Mouse (Mus musculus) lung, embryonic 15.5 days (tissue): ENCODE data around the gene Cdkl1. TPM values are rescaled to one million over a fixed set of nuclear protein-coding genes. Genes with fewer than 3 reads are reported as not detected.

Experiments
- ATAC-seq: fragments of 200-750 bp; cut with Nextera tagmentation; 2 replicates; pipeline ENCODE4 v1.8.0; 2017; ENCODE audit warnings: moderate number of reproducible peaks, borderline replicate concordance; ENCODE audit not compliant: low FRiP score, low TSS enrichment; ENCODE audit errors: extremely low read depth
- H3K27ac ChIP-seq: fragments of 300-500 bp; sonication (generic); 2 replicates; pipeline ENCODE4 v1.5.1; 2015; ENCODE audit warnings: moderate library complexity, mild to moderate bottlenecking, inconsistent platforms
- H3K27me3 ChIP-seq: fragments of 300-500 bp; sonication (generic); 2 replicates; pipeline ENCODE4 v1.6.1; 2015; ENCODE audit warnings: inconsistent platforms
- H3K36me3 ChIP-seq: fragments of 300-500 bp; sonication (generic); 2 replicates; pipeline ENCODE4 v1.6.1; 2015; ENCODE audit warnings: inconsistent platforms
- H3K4me1 ChIP-seq: fragments of 300-500 bp; sonication (generic); 2 replicates; pipeline ENCODE4 v1.6.1; 2015; ENCODE audit warnings: inconsistent platforms
- H3K4me2 ChIP-seq: fragments of 300-500 bp; sonication (generic); 2 replicates; pipeline ENCODE4 v1.6.1; 2015; ENCODE audit warnings: inconsistent platforms, mild to moderate bottlenecking, moderate library complexity
- H3K4me3 ChIP-seq: fragments of 300-500 bp; sonication (generic); 2 replicates; pipeline ENCODE4 v1.5.1; 2015; ENCODE audit warnings: mild to moderate bottlenecking, inconsistent platforms
- H3K9ac ChIP-seq: fragments of 300-500 bp; sonication (generic); 2 replicates; pipeline ENCODE4 v1.6.1; 2015; ENCODE audit warnings: inconsistent platforms
- H3K9me3 ChIP-seq: fragments of 300-500 bp; sonication (generic); 2 replicates; pipeline ENCODE4 v1.6.1; 2016; ENCODE audit warnings: inconsistent platforms
- WGBS: fragments of 180-500 bp; shearing (Covaris S2); methylation state at CpG from one replicate; pipeline ENCODE4 v1.1.7; 2015; 5-methylcytosine and 5-hydroxymethylcytosine counted together
- polyA plus RNA-seq: library from polyadenylated mRNA; unstranded; fragments of >200 nt; fragmentation: Nextera tagmentation; extraction: Ambion mirVana; gene quantifications from 2 replicates; pipeline ENCODE4 v1.2.1, GENCODE M21; 2015

Cdkl1 gene
- 1.4 and 1.6 TPM in 2 replicates for polyA plus RNA-seq

DNA sequence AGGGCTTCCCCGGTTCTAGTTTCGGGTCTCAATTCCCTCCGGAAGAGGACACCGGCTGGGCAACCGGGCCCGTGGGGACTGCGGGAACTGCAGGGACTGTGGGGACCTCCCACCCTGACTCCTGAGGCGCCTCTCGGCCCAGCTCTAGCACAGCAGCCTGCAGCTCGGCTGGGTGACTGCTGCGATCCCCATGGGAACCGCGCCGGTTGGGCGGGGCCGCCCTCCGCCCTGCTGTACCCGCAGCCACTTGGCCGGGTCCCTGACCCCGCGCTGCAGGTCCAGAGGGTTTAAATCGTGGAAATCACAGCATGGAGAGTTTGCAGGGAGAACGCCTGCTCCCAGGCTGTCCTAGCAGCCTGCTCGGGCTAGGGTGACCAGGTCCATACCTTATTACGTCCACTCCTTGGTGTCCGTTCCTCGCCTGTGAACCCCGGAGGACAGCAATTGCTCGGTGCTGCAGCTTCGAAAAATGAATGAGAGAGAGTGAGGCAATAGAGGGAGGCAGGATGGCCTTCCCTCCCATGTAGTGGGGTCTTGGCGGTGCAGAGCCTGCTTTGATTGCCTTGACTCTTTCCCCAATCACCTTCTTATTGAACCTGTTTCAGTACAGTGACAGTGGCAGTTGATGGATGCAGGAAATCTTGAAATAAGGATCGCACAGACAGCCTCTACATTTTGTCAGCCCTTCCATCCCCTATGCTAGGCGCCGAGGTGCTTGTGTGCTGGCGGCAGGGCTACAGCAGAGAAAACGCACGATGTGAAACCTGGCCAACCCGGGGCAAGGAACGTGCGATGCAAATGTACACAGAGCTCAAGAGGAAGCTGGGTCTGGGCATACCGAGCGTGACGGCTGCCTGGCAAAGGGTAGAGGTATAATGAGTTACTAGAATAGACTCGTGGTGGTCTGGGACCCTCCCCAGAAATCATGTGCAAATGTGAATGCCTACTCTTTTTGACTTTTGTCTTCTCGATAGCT lies at the start of gene Cdkl1:
TSS of gene Cdkl1 (minus strand) at position 738 of the 976 bp plus-strand sequence.
- ATAC-seq = peak; percentile 93
- peak within 1 kb of the TSS; percentile 49 for H3K4me3 ChIP-seq
- WGBS = 2% methylated on average over 45 of the region's 45 CpGs
- H3K9ac ChIP-seq = peak within 1 kb of the TSS; percentile 42
- H3K4me2 ChIP-seq = peak within 1 kb of the TSS; percentile 95
- H3K4me1 ChIP-seq = peaks cover 16% of the 10 kb centered on the region
- H3K27ac ChIP-seq = no peak within 1 kb of the TSS
- no peaks in the 10 kb centered on the region for H3K9me3 ChIP-seq
- peaks cover 5% of the 10 kb centered on the region; the same call in 1 of the 2 replicates for H3K27me3 ChIP-seq
- H3K36me3 ChIP-seq = no peaks in the 10 kb centered on the region

DNA sequence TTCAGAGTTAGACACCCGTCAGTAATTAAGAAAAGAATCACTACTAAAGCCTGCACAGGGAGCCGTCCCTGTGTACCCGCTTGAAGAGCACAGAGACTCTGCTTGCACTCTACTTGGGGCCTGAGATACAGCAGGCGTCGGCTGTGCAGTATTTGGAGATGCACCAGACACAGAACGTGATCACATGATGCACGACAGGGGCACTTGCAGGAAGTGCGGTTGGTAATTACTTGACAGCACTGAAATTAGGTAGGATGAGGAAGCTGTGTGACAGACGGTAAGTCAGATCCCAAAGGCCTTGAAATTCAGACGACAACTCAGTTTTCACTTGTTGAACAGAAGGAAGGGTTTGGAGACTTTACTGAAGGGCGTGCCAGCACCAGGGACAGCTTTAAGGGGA lies 47.3 kb upstream of the Cdkl1 start:
- H3K36me3 ChIP-seq = peaks cover 39% of the 10 kb centered on the region
- ATAC-seq = no peak
- H3K27ac ChIP-seq = no peak overlapping the region
- H3K9me3 ChIP-seq = no peaks in the 10 kb centered on the region
- H3K4me2 ChIP-seq = no peak overlapping the region
- no peak overlapping the region for H3K9ac ChIP-seq
- no peak overlapping the region for H3K4me3 ChIP-seq
- 69% methylated on average over 11 of the region's 11 CpGs for WGBS
- H3K27me3 ChIP-seq = no peaks in the 10 kb centered on the region
- H3K4me1 ChIP-seq = no peaks in the 10 kb centered on the region

DNA sequence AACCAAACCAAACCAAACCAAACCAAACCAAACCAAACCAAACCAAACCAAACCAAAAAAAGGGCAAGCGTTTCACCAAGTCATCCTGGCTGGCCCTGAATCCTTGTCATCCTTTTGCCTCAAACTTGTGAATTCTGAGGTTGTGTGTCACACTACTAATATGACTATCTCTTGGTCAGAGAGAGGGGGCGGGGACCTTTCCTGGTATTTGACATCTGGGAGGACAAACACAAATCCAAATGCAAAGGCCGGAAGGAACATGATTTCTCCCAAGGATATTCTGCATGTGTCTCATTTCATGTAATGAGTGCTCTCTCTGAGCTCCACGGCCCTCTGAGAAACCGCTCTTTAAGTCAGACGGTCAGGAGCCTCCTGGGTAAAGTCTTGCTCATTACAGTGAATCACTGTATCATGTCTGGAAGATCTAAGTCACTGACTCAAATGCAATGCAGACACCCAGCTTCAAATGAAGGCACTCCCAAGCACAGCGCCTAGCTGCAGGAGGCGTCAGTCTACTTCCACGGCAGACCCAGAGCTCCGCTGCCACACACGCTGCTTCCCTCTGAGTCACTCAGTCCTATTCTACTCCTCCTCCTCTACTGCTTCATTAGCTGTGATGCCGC lies 43.0 kb upstream of the Cdkl1 start:
- H3K27ac ChIP-seq = no peak overlapping the region
- no peak overlapping the region for H3K4me3 ChIP-seq
- 84% methylated on average over 12 of the region's 12 CpGs for WGBS
- H3K27me3 ChIP-seq = no peaks in the 10 kb centered on the region
- H3K9me3 ChIP-seq = no peaks in the 10 kb centered on the region
- no peak overlapping the region for H3K9ac ChIP-seq
- peaks cover 49% of the 10 kb centered on the region for H3K36me3 ChIP-seq
- H3K4me1 ChIP-seq = no peaks in the 10 kb centered on the region
- ATAC-seq = no peak
- H3K4me2 ChIP-seq = no peak overlapping the region

DNA sequence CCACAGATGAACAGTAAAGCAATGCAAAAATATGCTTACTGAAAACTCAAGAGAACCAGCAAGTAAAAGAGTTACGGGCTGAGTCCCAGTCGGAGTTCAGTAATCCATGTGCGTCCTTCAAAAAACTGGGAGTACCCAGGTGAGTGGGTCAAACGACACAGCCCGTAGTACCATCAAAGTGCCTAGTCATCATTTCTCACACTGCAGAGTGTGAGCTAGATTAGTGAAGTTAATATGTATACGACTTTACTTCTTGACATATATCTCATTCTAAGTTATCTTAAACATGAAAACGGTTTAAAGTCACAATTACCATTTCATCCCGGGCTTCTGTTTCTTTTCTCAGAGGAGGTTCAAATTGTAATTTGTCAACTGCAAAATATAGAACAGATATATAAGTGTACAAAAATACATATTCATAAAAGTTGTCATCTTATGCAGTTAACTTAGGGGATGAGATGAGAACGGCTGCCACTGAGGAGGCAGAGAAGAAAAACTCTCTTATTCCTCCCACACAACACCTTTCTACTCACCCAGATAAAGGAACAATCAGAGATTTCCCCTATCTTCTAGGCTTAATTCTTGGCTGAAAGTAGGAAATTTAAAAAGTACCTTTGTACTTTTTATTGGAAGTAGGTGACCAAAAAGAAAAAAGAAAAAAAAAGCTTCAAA lies 40.3 kb upstream of the Cdkl1 start:
- no peak overlapping the region for H3K9ac ChIP-seq
- H3K27me3 ChIP-seq = no peaks in the 10 kb centered on the region
- H3K4me3 ChIP-seq = no peak overlapping the region
- no peaks in the 10 kb centered on the region for H3K9me3 ChIP-seq
- no peak for ATAC-seq
- H3K36me3 ChIP-seq = peaks cover 67% of the 10 kb centered on the region
- H3K4me1 ChIP-seq = no peaks in the 10 kb centered on the region
- H3K4me2 ChIP-seq = no peak overlapping the region
- 90% methylated on average over 9 of the region's 9 CpGs for WGBS
- no peak overlapping the region for H3K27ac ChIP-seq

DNA sequence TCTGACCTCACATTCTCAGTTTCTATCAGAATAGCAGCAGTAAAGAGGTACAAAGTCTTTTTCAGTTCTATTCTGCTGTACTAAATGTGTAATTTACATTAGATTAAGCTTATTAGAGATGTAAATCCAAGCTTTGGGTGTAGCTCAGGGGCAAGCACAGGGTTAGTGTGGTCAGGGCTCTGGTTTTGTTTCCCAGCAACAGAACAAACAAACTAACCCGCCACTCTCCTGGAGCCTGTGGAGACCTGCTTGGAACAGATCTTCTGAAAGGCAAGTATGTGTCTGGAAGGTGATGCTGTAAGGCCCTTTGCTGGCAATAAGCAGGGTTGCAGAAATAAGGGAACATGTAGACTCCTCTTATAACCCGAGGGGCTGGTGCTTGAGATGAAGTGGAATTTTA lies 37.1 kb upstream of the Cdkl1 start:
- Histone ChIP-seq H3K4me1 (no peaks in the 10 kb centered on the region), H3K9me3 (no peaks in the 10 kb centered on the region), H3K4me2 (no peak overlapping the region), H3K27me3 (no peaks in the 10 kb centered on the region), H3K4me3 (no peak overlapping the region), H3K36me3 (peaks cover 60% of the 10 kb centered on the region), H3K9ac (no peak overlapping the region), H3K27ac (no peak overlapping the region)
- no peak for ATAC-seq
- WGBS = 53% methylated on average over 2 of the region's 2 CpGs

GRCm38 (mm10) chr12:69824881-69825597 lies 34.0 kb upstream of the Cdkl1 start:
- Histone ChIP-seq H3K27ac (no peak overlapping the region), H3K4me3 (no peak overlapping the region), H3K9ac (no peak overlapping the region), H3K27me3 (no peaks in the 10 kb centered on the region), H3K36me3 (peaks cover 73% of the 10 kb centered on the region), H3K4me1 (no peaks in the 10 kb centered on the region), H3K9me3 (no peaks in the 10 kb centered on the region), H3K4me2 (no peak overlapping the region)
- no peak for ATAC-seq
- WGBS = 70% methylated on average over 9 of the region's 9 CpGs

GRCm38 (mm10) chr12:69814272-69814671 lies 23.2 kb upstream of the Cdkl1 start:
- 13% methylated on average over 6 of the region's 6 CpGs for WGBS
- Histone ChIP-seq H3K4me2 (no peak overlapping the region), H3K9ac (no peak overlapping the region), H3K4me1 (peaks cover 27% of the 10 kb centered on the region), H3K27me3 (no peaks in the 10 kb centered on the region), H3K27ac (peak overlapping the region; percentile 71), H3K9me3 (no peaks in the 10 kb centered on the region), H3K36me3 (peaks cover 41% of the 10 kb centered on the region), H3K4me3 (no peak overlapping the region)
- ATAC-seq = peak; percentile 74

DNA sequence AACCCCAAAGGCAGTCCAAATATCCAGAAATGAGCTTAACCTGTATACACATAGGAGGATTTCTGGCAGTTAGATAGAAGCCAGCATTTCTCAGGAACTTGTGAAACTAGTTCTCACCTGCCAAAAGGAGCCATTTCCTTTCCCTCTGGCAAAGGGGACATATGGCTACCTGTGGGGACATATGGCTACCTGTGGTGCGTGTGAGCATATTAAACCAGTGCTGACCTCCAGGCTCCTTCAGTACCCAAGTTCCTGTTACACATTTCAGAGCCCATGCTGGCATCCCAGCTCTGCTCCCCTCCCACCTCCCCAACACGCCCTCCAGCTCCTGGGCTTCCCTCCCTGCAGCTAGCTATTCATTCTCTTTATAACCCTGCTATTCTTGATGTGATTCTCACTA lies 22.5 kb upstream of the Cdkl1 start:
- H3K9ac ChIP-seq = no peak overlapping the region
- H3K9me3 ChIP-seq = no peaks in the 10 kb centered on the region
- no peaks in the 10 kb centered on the region for H3K27me3 ChIP-seq
- H3K4me2 ChIP-seq = no peak overlapping the region
- peak overlapping the region; percentile 71 for H3K27ac ChIP-seq
- no peak overlapping the region for H3K4me3 ChIP-seq
- H3K4me1 ChIP-seq = peaks cover 27% of the 10 kb centered on the region
- 75% methylated on average over 2 of the region's 2 CpGs for WGBS
- no peak for ATAC-seq
- peaks cover 42% of the 10 kb centered on the region for H3K36me3 ChIP-seq

- Histone ChIP-seq H3K27me3 (no peaks in the 10 kb centered on the region), H3K4me2 (no peak overlapping the region), H3K9me3 (no peaks in the 10 kb centered on the region), H3K9ac (no peak overlapping the region), H3K4me1 (peaks cover 27% of the 10 kb centered on the region), H3K36me3 (peaks cover 43% of the 10 kb centered on the region), H3K4me3 (no peak overlapping the region), H3K27ac (peak overlapping the region; percentile 57)
- WGBS = 53% methylated on average over 3 of the region's 3 CpGs
- ATAC-seq = no peak
Observed at GRCm38 (mm10) chr12:69812986-69813385, 21.9 kb upstream of the Cdkl1 start.

DNA sequence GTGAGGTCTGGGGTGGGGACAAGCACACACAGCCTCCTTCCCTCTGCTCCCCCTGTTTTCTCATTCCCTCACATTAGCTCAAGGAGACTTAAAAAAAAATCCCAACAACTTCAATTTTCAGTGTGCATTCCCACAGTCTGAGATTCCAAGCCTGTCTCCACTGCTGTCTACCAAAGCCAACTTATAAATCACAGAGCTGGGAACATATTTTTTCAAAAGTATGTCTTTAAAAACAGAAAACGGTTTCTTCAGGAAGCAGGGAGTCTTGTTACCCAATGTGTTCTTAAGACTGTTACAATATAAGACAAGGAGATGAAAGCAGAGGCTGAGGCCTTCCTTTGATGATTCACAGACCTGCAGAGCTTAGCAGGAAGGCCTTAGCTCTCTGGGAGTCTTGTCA lies 20.9 kb upstream of the Cdkl1 start:
- peaks cover 44% of the 10 kb centered on the region for H3K36me3 ChIP-seq
- H3K9ac ChIP-seq = no peak overlapping the region
- H3K4me3 ChIP-seq = no peak overlapping the region
- no peaks in the 10 kb centered on the region for H3K9me3 ChIP-seq
- H3K27ac ChIP-seq = peak overlapping the region; percentile 57; the same call in 1 of the 2 replicates
- H3K4me1 ChIP-seq = peaks cover 27% of the 10 kb centered on the region
- H3K4me2 ChIP-seq = no peak overlapping the region
- WGBS = 31% methylated on average over 1 of the region's 1 CpGs
- no peaks in the 10 kb centered on the region for H3K27me3 ChIP-seq
- no peak for ATAC-seq

DNA sequence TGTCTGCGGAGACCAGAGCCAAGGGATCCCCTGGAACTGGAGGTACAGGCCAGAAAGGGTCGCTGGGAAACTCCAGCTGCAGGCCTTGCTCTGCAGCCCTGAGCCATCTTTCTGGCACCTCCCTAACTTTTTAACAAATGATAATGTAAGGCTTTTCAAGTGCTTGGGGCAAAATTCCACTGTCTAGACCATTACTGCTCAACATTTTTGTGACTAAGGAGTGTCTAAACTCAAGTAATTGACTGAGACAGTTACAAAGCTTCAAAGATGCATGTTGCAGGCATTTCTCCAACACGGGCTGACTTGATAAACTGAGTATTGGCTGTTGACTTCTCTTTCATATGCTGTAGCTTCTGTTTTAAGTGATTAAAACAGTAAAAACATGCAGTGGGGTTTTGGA lies 18.4 kb upstream of the Cdkl1 start:
- H3K27me3 ChIP-seq = no peaks in the 10 kb centered on the region
- H3K9ac ChIP-seq = no peak overlapping the region
- H3K27ac ChIP-seq = no peak overlapping the region; the same call in 1 of the 2 replicates
- no peaks in the 10 kb centered on the region for H3K9me3 ChIP-seq
- 63% methylated on average over 3 of the region's 3 CpGs for WGBS
- no peak for ATAC-seq
- H3K36me3 ChIP-seq = peaks cover 39% of the 10 kb centered on the region
- no peak overlapping the region for H3K4me3 ChIP-seq
- peaks cover 21% of the 10 kb centered on the region for H3K4me1 ChIP-seq
- no peak overlapping the region for H3K4me2 ChIP-seq
